In the genomic region with DNA sequence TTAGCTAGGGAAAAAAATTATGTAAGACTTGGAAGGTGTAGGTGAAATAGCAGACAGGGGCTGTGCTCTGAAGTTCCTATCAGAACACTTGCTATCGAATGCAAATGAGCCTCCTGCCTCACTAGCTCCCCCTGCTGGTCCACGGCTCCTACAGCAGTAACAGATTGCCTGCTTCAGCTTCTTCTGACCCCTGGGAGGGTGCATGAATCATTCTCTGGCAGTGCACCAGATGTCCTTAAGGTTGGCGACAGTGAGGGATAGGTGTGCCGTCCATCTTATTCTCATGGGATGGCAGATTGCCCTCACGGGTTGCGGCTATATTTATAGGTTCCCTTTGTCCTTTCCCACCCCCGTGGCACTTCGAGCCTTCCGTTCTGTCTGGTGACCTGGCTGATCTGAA, we compare ENCODE assay signal across 8 mouse cellular contexts.
DNase-seq lines count a peak whose midpoint lies in the region; ATAC-seq and TF ChIP-seq lines count a peak whose summit lies in the region.

No protein-coding gene starts in this region.

- no peak for TF ChIP-seq POLR2A in thymus, adult 2 months (IDR thresholded peaks at IDR 0.05; ENCODE audit: control insufficient read depth, extremely low read depth, insufficient read depth, low read length, poor library complexity)

- no peak overlapping the region for H3K4me3 ChIP-seq in forebrain, embryonic 13.5 days
- H3K4me3 ChIP-seq in forebrain, embryonic 16.5 days (replicated peaks; ENCODE audit: low read length) = no peak overlapping the region
- no peak overlapping the region for H3K4me3 ChIP-seq in hindbrain, embryonic 14.5 days (replicated peaks; ENCODE audit: low read length)
- no peak overlapping the region for H3K4me3 ChIP-seq in neural tube, embryonic 15.5 days (replicated peaks)
- no peak overlapping the region for H3K4me3 ChIP-seq in thymus, adult 2 months (ENCODE audit: control insufficient read depth, insufficient read depth, low read length)

- WGBS in forebrain, embryonic 13.5 days = 54% methylated on average over 9 of the region's 9 CpGs
- 51% methylated on average over 9 of the region's 9 CpGs for WGBS in forebrain, embryonic 16.5 days
- WGBS in hindbrain, embryonic 14.5 days = 28% methylated on average over 9 of the region's 9 CpGs
- WGBS in neural tube, embryonic 15.5 days = 16% methylated on average over 9 of the region's 9 CpGs
- WGBS in thymus, adult 2 months = 51% methylated on average over 9 of the region's 9 CpGs

- H3K4me2 ChIP-seq in forebrain, embryonic 13.5 days = no peak overlapping the region
- no peak overlapping the region for H3K4me2 ChIP-seq in forebrain, embryonic 16.5 days (ENCODE audit: low read length)
- no peak overlapping the region for H3K4me2 ChIP-seq in hindbrain, embryonic 14.5 days (replicated peaks)
- H3K4me2 ChIP-seq in neural tube, embryonic 15.5 days = peak overlapping the region; percentile 21

- peak; percentile 76; the same call in 1 of the 2 replicates for TF ChIP-seq CTCF in thymus, adult 2 months (IDR thresholded peaks at IDR 0.05; ENCODE audit: borderline replicate concordance, control insufficient read depth, extremely low read depth, insufficient read depth, low read length, poor library complexity)

- ATAC-seq in forebrain, embryonic 13.5 days = 0 out of 2 replicates have a peak, but pooled peaks have one; percentile 27
- ATAC-seq in forebrain, embryonic 16.5 days = no peak
- peak; percentile 51; the same call in 1 of the 2 replicates for ATAC-seq in hindbrain, embryonic 14.5 days (ENCODE audit: low FRiP score)
- no peak for ATAC-seq in neural tube, embryonic 15.5 days (ENCODE audit: low FRiP score)

- intact Hi-C loops in left cerebral cortex, postnatal 4 days (cut with DNase I) = no loop called here

- H3K4me1 ChIP-seq in forebrain, embryonic 13.5 days = no peaks in the 10 kb centered on the region
- no peaks in the 10 kb centered on the region; the same call in 1 of the 2 replicates for H3K4me1 ChIP-seq in forebrain, embryonic 16.5 days (replicated peaks; ENCODE audit: control insufficient read depth, insufficient read depth, low read length)
- H3K4me1 ChIP-seq in hindbrain, embryonic 14.5 days (replicated peaks; ENCODE audit: control insufficient read depth, insufficient read depth, low read length) = no peaks in the 10 kb centered on the region
- peaks cover 5% of the 10 kb centered on the region for H3K4me1 ChIP-seq in neural tube, embryonic 15.5 days
- no peaks in the 10 kb centered on the region for H3K4me1 ChIP-seq in thymus, adult 2 months (replicated peaks; ENCODE audit: control insufficient read depth, insufficient read depth, low read length)

- H3K27me3 ChIP-seq in forebrain, embryonic 13.5 days = no peaks in the 10 kb centered on the region
- no peaks in the 10 kb centered on the region for H3K27me3 ChIP-seq in forebrain, embryonic 16.5 days (replicated peaks; ENCODE audit: control insufficient read depth, insufficient read depth, low read length)
- H3K27me3 ChIP-seq in hindbrain, embryonic 14.5 days (ENCODE audit: control insufficient read depth, insufficient read depth, low read length) = no peaks in the 10 kb centered on the region
- no peaks in the 10 kb centered on the region for H3K27me3 ChIP-seq in neural tube, embryonic 15.5 days (replicated peaks)
- H3K27me3 ChIP-seq in thymus, adult 2 months (ENCODE audit: control insufficient read depth, insufficient read depth, low read length) = no peaks in the 10 kb centered on the region

- H3K27ac ChIP-seq in forebrain, embryonic 13.5 days = no peak overlapping the region
- H3K27ac ChIP-seq in forebrain, embryonic 16.5 days (ENCODE audit: low read length) = no peak overlapping the region
- no peak overlapping the region for H3K27ac ChIP-seq in hindbrain, embryonic 14.5 days
- no peak overlapping the region for H3K27ac ChIP-seq in neural tube, embryonic 15.5 days (replicated peaks)
- H3K27ac ChIP-seq in thymus, adult 2 months (ENCODE audit: control insufficient read depth, insufficient read depth, low read length) = no peak overlapping the region

- no peaks in the 10 kb centered on the region for H3K9me3 ChIP-seq in forebrain, embryonic 13.5 days (replicated peaks)
- no peaks in the 10 kb centered on the region for H3K9me3 ChIP-seq in forebrain, embryonic 16.5 days (ENCODE audit: control insufficient read depth, low read length)
- no peaks in the 10 kb centered on the region for H3K9me3 ChIP-seq in hindbrain, embryonic 14.5 days (ENCODE audit: control insufficient read depth, low read length)
- no peaks in the 10 kb centered on the region for H3K9me3 ChIP-seq in neural tube, embryonic 15.5 days (replicated peaks)

- no peak overlapping the region for H3K9ac ChIP-seq in forebrain, embryonic 13.5 days
- no peak overlapping the region for H3K9ac ChIP-seq in forebrain, embryonic 16.5 days (replicated peaks; ENCODE audit: low read depth, low read length)
- no peak overlapping the region for H3K9ac ChIP-seq in hindbrain, embryonic 14.5 days
- no peak overlapping the region for H3K9ac ChIP-seq in neural tube, embryonic 15.5 days (replicated peaks)

- peak; percentile 33 for DNase-seq in c-Kit-positive CD71-positive TER-119-positive erythroid progenitor cells, embryonic 14.5 days (ENCODE audit: low spot score)
- DNase-seq in frontal cortex, postnatal 14 days (ENCODE audit: low spot score in 2 of 2) = peak; percentile 42 to 66
- DNase-seq in hindbrain, embryonic 14.5 days (ENCODE audit: low spot score) = peak; percentile 80
- peak; percentile 86 for DNase-seq in left cerebral cortex, postnatal 4 days
- peak; percentile 65 for DNase-seq in thymus, adult 2 months

- H3K36me3 ChIP-seq in forebrain, embryonic 13.5 days (ENCODE audit: poor library complexity, severe bottlenecking) = no peaks in the 10 kb centered on the region
- H3K36me3 ChIP-seq in forebrain, embryonic 16.5 days (ENCODE audit: control insufficient read depth, insufficient read depth) = no peaks in the 10 kb centered on the region
- no peaks in the 10 kb centered on the region for H3K36me3 ChIP-seq in hindbrain, embryonic 14.5 days (replicated peaks; ENCODE audit: control insufficient read depth, insufficient read depth)
- H3K36me3 ChIP-seq in neural tube, embryonic 15.5 days = no peaks in the 10 kb centered on the region
- H3K36me3 ChIP-seq in thymus, adult 2 months (ENCODE audit: control insufficient read depth, insufficient read depth, low read length) = no peaks in the 10 kb centered on the region

Comparison
In these comparisons a context has a peak if more than half of its experiments do, and no peak if none do; other contexts are left out.
1. ATAC-seq: peak in forebrain, embryonic 13.5 days (single experiment) and hindbrain, embryonic 14.5 days (single experiment); none in forebrain, embryonic 16.5 days (single experiment) and neural tube, embryonic 15.5 days (single experiment).
2. DNase-seq: peak in every context shown above with its lines; median percentile 86 in left cerebral cortex, postnatal 4 days; 80 in hindbrain, embryonic 14.5 days; 65 in thymus, adult 2 months; 54 in frontal cortex, postnatal 14 days; 33 in c-Kit-positive CD71-positive TER-119-positive erythroid progenitor cells, embryonic 14.5 days.